Mouse (Mus musculus) lung, postnatal 14 days (tissue): ENCODE data around the gene Mvb12b.

Experiments
- DNase-seq: peaks from one replicate; pipeline ENCODE4 v3.0.0; 2021

Mvb12b gene

DNA sequence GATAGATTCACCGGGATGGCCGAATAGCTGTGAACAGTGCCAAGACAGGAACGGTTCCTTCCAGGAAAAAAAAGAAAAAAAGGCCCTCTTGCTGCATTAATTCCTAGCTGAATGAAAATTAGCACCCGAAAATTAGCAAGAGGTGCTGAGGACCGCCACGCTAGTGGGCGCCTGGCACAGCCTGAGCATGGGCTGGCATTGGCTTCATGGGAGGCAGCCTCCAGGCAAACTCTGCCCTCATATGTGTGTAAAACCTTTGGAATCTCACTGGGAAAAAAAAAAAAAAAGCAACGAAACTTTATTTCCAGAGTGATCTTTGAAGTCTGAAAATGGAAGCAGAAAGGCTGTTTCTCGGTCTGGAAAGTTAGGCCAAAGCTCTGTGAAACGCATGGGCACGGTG, 110.7 kb downstream of the Mvb12b start:
- no peak for DNase-seq

- DNase-seq, result no peak
Measured at GRCm38 (mm10) chr2:33774884-33775283, 112.9 kb downstream of the Mvb12b start.

GRCm38 (mm10) chr2:33774106-33774505, 113.6 kb downstream of the Mvb12b start:
- DNase-seq, result no peak

DNA sequence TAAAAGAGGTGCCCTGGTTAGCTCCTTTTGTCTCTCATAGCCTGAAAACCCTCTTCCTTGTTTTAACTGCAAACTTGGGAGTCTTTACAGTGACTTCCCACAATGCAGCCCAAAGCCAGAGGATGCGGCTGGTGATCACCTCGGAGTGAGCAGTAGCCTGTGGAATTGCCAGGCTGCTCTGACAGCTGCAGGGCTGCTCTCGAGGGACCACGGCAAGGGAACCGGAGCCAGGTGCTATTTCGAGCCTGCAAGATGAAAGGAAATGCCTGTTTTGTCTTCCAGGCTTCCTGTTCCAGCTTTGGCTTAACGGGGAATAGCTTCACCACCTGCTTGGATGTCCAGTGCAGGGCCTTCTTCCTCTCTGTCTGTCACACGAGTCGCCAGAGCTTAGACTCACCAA, 115.3 kb downstream of the Mvb12b start:
- DNase-seq, result no peak

DNA sequence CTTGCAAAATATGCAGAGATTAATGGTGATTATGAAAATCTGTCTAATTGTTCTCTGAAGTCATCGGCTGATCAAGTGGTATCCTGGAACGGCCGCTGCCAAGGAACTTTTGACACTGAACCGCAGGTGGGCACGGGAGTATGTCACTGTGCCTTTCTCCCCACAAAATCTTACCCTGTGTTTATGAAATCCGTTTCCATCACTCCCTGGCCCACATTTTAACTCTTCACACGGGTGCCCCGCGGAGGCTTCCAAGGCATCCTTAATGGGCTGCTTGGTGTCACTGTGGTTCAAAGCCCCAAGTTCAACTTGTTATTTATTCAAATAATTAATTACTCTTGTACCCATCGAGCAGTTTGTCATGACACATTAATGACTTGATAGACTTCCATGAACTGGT, 116.4 kb downstream of the Mvb12b start:
- DNase-seq, result no peak

GRCm38 (mm10) chr2:33770526-33771130, 117.1 kb downstream of the Mvb12b start:
- no peak for DNase-seq

DNA sequence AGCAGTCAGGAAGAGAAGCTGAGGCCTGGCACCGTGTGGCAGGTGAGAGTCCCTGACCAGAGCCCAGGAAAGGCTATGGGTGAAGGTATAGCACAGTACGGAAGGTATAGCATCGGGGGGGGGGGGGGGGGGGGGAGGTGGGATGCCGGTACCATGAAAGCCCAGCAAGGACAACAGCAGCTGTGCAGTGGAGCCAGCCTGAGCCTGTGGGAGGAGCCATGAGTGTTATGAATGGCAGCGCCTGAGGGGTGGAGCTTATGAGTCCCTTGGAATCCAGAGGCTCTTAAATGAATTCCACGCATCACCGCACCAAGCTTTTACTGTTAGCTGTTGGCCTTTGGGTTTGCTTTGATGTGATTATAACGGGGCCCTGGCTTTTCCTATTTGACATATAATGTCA, 123.3 kb downstream of the Mvb12b start:
- no peak for DNase-seq

- no peak for DNase-seq
Measured at GRCm38 (mm10) chr2:33762210-33762609, 125.5 kb downstream of the Mvb12b start.

DNA sequence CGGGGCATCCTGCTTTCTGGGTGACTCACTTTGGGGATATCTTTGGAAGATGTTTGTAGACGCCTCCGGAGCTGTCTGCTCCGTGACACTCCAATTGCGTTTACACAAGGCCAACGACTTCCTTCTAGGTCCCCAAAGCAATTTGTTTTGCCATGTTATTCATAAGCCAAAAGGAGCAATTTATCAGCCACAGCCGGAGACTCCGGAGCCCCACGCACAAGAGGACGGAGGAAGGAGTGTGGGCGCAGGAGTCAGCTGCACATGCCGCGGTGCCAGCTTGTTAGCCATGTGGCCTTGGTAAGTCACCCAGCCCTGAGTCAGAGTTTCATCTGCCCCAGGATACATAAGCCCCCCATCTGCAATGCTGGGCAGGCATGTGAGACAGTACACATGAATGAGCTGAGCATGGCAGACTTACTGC, 127.2 kb downstream of the Mvb12b start:
- DNase-seq, result no peak

DNA sequence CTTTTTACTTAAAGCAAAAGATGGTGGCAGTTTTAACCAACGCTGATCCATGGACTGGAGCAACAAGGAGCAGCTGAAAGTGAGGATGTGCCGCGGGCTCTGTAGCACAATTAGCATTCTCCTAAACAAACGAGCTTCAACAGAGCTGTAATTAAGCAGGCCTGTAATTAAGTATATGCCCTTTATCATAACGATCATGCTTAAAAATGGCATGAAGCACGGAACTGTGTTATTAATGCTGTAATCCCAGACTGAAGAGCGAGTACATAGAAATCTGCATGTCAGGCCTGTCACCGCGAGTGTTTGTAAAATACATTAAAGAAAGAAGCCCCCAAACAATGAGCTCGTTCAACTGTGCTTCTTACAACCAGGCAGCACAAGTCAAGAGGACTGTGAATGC, 128.3 kb downstream of the Mvb12b start:
- DNase-seq, result no peak

- peak; percentile 16 for DNase-seq
Measured at GRCm38 (mm10) chr2:33755633-33756020, 132.1 kb downstream of the Mvb12b start.

GRCm38 (mm10) chr2:33754980-33755632, 132.6 kb downstream of the Mvb12b start:
- no peak for DNase-seq

GRCm38 (mm10) chr2:33754317-33754633, 133.5 kb downstream of the Mvb12b start:
- no peak for DNase-seq

GRCm38 (mm10) chr2:33753630-33754316, 134.0 kb downstream of the Mvb12b start:
- DNase-seq, result peak; percentile 94

DNA sequence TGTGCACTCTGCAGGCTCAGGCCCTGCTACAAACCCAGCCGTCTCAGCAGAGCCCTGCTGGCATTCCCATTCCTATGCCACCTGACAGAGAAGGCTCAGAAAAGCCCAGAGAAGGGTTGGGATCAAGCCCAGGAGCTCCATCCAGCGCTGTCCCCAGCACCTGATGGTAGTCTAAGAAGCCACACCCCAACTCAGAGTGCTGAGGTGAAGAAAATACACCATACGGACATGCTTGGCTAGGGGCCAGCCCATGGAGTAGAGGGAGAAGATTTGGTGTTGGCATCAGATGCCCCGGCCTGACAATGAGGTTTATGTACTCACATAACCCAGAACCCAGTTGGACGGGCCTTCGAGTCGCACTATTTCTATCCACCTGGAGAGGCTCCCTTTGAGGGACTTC, 137.1 kb downstream of the Mvb12b start:
- no peak for DNase-seq

DNA sequence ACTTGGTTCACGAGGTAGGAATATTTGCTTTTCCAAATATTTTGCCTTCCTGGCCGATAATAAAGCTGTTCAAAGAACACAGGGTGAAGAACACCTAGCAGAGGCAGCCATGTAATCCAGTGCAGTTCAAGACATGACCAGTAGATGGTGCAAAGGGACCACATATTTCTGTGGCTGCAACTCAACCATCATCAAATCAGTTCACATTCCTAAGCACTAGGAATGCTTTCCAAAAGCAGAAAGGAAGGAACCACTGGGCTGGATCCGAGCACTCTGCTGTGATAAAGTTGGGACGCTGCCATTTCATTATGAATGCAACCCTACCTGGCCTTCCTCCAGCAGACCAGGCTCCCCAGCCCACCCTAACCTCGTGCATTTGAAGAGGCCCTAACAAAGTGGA, 141.3 kb downstream of the Mvb12b start:
- DNase-seq, result peak; percentile 83

- no peak for DNase-seq
Measured at GRCm38 (mm10) chr2:33745724-33746123, 142.0 kb downstream of the Mvb12b start.

DNA sequence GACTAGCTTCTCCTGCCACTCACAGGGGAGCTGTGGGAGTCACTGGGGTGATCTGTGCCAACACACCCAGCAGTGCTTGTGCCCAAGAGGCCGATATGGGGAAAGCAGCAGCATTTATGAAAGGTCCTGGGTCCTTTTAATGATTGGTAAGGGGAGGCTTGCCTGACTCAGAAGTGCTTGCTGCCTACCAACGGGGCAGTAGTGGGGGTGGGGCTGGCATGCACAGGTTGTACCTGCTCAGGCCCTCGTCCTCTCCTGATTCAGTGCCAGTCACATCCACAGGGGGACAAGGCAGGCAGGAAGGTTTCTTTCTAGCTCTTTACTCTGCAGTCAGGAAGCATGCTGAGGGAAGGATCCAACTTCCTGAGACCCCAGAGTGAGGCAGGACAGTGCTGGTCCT, 150.6 kb downstream of the Mvb12b start:
- DNase-seq, result no peak

DNA sequence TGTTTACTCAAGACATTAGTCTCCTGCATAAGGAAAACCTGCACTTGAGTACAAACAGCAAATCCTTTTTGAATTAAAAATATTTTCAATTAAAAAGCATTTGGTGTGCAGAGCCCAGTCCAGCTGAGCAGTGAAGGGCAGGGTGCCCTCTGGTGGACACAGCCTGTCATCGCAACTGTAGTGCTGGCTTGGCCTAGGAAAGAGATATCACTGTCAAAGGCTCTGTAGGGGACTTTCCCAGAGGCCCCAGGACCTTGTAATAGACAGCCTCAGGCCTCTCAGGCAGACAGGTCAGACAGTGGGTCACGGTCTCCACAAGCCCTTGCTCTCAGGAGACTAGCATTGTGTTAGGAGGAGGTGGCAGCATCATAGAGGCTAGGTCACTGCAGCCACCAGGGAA, 151.0 kb downstream of the Mvb12b start:
- DNase-seq, result peak; percentile 77

DNA sequence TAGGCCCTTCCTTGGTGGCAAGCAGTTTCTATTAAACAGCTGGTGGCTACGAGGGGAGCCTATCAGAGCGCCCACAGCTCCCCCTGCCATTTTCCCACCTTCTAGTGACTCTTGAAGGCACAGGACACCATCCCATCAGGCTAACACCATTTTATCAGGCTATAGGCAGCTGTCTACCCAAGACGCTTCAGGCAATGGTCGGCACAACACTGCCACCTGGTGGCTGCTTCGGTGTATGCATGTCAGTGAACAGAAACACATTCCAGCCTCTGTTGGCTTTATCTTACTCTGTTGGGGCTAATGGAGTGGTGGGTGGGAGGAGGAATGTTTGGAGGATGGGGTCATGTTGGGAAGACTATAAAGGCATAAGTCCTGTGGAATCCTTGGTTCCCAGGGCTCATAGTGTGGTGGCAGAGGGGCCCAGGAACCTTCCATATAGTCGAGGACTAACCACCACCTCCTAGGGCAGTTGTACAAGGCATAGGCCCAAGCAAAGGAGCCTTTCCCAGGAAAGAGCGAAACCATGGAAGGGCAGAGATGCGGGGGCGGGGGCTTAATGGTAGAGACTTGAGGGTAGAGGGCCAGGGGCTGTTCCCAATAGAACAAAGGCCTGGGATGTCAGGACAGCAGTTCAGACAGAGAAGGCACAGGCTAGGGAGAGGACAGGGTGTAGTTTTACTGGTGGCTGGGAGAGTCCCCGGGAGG, 152.8 kb downstream of the Mvb12b start:
- peak; percentile 87 for DNase-seq

DNA sequence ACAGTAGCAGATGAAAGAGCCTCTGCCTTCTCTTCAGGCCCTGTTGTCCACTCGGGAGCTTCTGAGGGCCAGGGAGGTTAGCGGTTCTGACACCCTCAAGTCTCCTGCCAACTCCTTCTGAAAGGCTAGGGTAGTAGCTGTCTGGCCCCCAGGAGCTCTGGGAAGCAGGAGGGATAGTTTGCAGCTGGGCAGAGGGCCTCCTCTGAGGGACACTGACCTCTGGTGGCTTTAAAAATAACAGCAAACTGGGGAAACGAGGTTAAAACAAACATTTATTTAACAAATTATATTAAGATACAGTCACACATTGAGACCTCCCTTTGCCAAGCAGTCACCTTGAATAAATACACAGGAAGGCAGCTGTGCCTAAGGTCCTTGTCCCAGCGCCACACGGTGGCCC, 158.0 kb downstream of the Mvb12b start:
- DNase-seq, result no peak

- no peak for DNase-seq
Measured at GRCm38 (mm10) chr2:33727199-33727598, 160.5 kb downstream of the Mvb12b start.

DNA sequence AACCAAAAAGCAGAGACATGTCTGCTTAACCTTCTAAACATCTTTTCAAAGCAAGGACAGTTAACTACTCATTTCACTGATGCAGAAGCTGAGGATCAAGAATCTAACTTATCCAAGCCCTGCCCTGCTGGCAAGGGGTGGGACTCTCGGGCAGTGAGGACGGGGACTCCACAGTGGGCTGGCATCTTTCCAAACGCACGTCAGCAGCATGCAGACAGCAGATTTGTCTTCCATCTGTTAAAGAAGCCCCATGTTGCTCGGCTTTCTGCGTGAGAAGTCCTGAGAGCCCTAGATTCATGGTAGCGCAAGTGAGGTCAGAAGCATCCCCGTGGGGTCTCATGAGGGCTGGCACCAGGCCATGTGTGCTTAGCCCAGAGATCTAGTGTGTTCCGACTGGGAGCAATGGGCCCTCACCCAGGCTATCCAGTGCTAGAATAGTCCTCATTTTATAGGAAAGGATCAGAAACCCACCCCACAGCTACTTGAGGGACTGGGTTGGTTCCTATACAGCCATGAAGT, 167.3 kb downstream of the Mvb12b start:
- no peak for DNase-seq
